Mouse (Mus musculus): ENCODE data around the gene Dcaf6. TPM values are rescaled to one million over a fixed set of nuclear protein-coding genes. Genes with fewer than 3 reads are reported as not detected.

Gene Dcaf6
- 17.0 and 17.4 TPM in 2 replicates for polyA plus RNA-seq (2015; fragmentation: Nextera tagmentation; extraction: Ambion mirVana)

- peak; percentile 84; the same call in 1 of the 2 replicates for TF ChIP-seq EP300 (IDR thresholded peaks at IDR 0.05; ENCODE audit: low read depth)
- peak; percentile 54 for TF ChIP-seq CTCF (IDR thresholded peaks at IDR 0.05; ENCODE audit: low read depth)
- Histone ChIP-seq H3K4me3 (ENCODE audit: low read depth, low read length) (peak within 1 kb of the TSS; percentile 98), H3K4me1 (ENCODE audit: insufficient read depth) (no peaks in the 10 kb centered on the region), H3K9ac (replicated peaks) (peak within 1 kb of the TSS; percentile 99), H3K27me3 (ENCODE audit: insufficient read depth, low read length) (no peaks in the 10 kb centered on the region), H3K4me2 (ENCODE audit: low read depth, low read length) (peak within 1 kb of the TSS; percentile 85), H3K27ac (ENCODE audit: low read depth) (peak within 1 kb of the TSS; percentile 99), H3K9me3 (ENCODE audit: low read length) (no peaks in the 10 kb centered on the region), H3K36me3 (replicated peaks; ENCODE audit: insufficient read depth, low read length) (no peaks in the 10 kb centered on the region)
- 0% methylated on average over 32 of the region's 37 CpGs for WGBS (ENCODE audit: insufficient replicate concordance)
- peak; percentile 100 for DNase-seq
- peak; percentile 85 for ATAC-seq
These were observed at the start of gene Dcaf6, which contains the start of gene Mpc2 for GRCm38 (mm10) chr1:165460360-165460800. Gene Dcaf6, minus strand, starts transcription at chr1:165460475. Gene Mpc2, plus strand, starts transcription at chr1:165460637.

GRCm38 (mm10) chr1:165506303-165506702, 46.0 kb upstream of the Dcaf6 start:
- no peak for TF ChIP-seq EP300 (IDR thresholded peaks at IDR 0.05; ENCODE audit: low read depth)
- no peak for TF ChIP-seq CTCF (IDR thresholded peaks at IDR 0.05; ENCODE audit: low read depth)
- Histone ChIP-seq H3K27ac (ENCODE audit: low read depth) (no peak overlapping the region), H3K4me2 (ENCODE audit: low read depth, low read length) (no peak overlapping the region), H3K4me1 (ENCODE audit: insufficient read depth) (peaks cover 4% of the 10 kb centered on the region; the same call in 1 of the 2 replicates), H3K4me3 (ENCODE audit: low read depth, low read length) (no peak overlapping the region), H3K27me3 (ENCODE audit: insufficient read depth, low read length) (no peaks in the 10 kb centered on the region), H3K36me3 (replicated peaks; ENCODE audit: insufficient read depth, low read length) (no peaks in the 10 kb centered on the region), H3K9ac (replicated peaks) (no peak overlapping the region), H3K9me3 (ENCODE audit: low read length) (no peaks in the 10 kb centered on the region)
- ATAC-seq (peak; percentile 42; the same call in 1 of the 2 replicates), DNase-seq (peak; percentile 26)
- WGBS (ENCODE audit: insufficient replicate concordance) = 40% methylated on average over 6 of the region's 6 CpGs

DNA sequence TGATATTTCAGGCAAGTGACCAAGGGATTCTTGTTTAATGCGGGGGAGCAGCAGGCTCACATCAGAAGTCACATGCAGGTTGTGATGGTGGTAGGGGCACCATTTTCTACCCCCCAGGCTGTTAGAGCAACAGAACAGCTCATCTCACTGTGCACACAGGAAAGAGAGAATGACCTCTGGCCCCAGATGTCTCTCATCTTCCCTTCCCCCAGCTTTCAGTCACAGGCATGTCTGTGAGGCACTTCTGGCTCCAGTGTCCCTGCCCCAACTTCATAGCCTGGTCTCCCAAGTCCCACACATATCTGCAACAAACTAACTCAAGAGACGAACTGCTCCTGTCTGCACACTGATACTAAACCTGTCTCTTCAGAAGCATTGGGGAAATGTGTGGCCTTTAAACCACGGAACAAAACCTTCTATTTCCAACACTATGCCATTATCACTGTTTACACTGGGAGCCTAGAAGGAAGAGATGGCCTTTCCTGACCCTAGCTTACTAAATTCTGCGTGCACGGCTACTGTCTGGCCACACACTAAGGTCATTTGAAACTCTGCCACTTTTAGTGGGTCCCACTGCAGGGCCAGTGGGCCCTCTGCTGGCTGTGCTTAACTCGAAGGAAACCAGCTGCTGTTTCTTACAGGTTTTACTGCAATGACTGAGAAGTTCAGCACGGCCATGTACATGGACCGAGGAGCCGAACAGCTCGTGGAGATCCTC, 43.2 kb upstream of the Dcaf6 start:
- H3K4me2 ChIP-seq (ENCODE audit: low read depth, low read length) = peak overlapping the region; percentile 36
- TF ChIP-seq CTCF (IDR thresholded peaks at IDR 0.05; ENCODE audit: low read depth) = peak; percentile 78
- no peak for TF ChIP-seq EP300 (IDR thresholded peaks at IDR 0.05; ENCODE audit: low read depth)
- peak overlapping the region; percentile 52; the same call in 1 of the 2 replicates for H3K27ac ChIP-seq (ENCODE audit: low read depth)
- H3K27me3 ChIP-seq (ENCODE audit: insufficient read depth, low read length) = no peaks in the 10 kb centered on the region
- H3K4me3 ChIP-seq (ENCODE audit: low read depth, low read length) = no peak overlapping the region
- peaks cover 4% of the 10 kb centered on the region; the same call in 1 of the 2 replicates for H3K4me1 ChIP-seq (ENCODE audit: insufficient read depth)
- 26% methylated on average over 10 of the region's 10 CpGs for WGBS (ENCODE audit: insufficient replicate concordance)
- DNase-seq (peak; percentile 53), ATAC-seq (peak; percentile 73)
- H3K9ac ChIP-seq (replicated peaks) = 0 out of 2 replicates have a peak overlapping the region, but pooled peaks have one; percentile 22
- H3K9me3 ChIP-seq (ENCODE audit: low read length) = no peaks in the 10 kb centered on the region
- no peaks in the 10 kb centered on the region for H3K36me3 ChIP-seq (replicated peaks; ENCODE audit: insufficient read depth, low read length)

DNA sequence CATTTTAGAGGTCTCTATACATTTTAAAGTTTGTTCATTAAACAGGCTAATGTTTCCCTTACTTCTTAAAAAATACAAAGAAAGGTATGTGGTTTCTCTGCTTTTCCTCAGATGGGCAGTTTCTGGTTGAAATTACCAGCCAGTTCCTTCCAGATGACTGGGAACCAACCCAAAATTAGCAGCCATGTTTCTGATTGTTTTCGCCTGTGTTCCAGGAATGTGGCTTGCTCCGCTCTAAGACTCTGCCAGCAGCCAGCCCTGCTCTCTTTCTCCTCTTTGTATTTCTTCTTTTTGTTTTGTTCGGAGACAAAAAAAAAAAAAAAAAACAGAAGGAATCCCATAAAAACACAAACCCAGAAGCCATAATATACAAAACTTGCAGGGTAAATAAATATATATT, 38.6 kb upstream of the Dcaf6 start:
- Histone ChIP-seq H3K36me3 (replicated peaks; ENCODE audit: insufficient read depth, low read length) (no peaks in the 10 kb centered on the region), H3K27me3 (ENCODE audit: insufficient read depth, low read length) (no peaks in the 10 kb centered on the region), H3K4me2 (ENCODE audit: low read depth, low read length) (no peak overlapping the region), H3K27ac (ENCODE audit: low read depth) (no peak overlapping the region), H3K9me3 (ENCODE audit: low read length) (no peaks in the 10 kb centered on the region), H3K4me3 (ENCODE audit: low read depth, low read length) (no peak overlapping the region), H3K9ac (replicated peaks) (no peak overlapping the region), H3K4me1 (ENCODE audit: insufficient read depth) (no peaks in the 10 kb centered on the region)
- DNase-seq = no peak
- TF ChIP-seq CTCF (IDR thresholded peaks at IDR 0.05; ENCODE audit: low read depth) (no peak), EP300 (IDR thresholded peaks at IDR 0.05; ENCODE audit: low read depth) (no peak)
- WGBS (ENCODE audit: insufficient replicate concordance) = 73% methylated on average over 3 of the region's 3 CpGs
- no peak for ATAC-seq

DNA sequence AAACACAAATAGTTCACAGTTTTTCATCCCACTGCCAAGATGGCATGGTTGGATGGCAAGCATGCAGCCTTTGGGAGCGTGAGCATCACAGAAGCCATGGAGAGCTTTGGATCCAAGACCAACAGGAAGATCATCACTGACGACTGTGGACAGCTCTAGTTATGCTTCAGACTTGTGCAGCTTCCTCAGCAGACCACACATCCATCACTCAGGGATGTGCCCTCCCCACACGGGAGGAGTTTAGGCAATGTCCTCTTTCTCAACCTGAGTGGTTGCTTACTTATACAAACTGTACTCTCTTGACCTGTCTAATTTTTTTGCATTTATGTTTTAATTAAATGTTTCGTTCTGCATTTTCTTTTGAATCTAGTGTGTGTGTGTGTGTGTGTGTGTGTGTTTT, 28.9 kb upstream of the Dcaf6 start:
- Histone ChIP-seq H3K27ac (ENCODE audit: low read depth) (no peak overlapping the region), H3K4me3 (ENCODE audit: low read depth, low read length) (no peak overlapping the region), H3K27me3 (ENCODE audit: insufficient read depth, low read length) (no peaks in the 10 kb centered on the region), H3K9me3 (ENCODE audit: low read length) (no peaks in the 10 kb centered on the region), H3K4me1 (ENCODE audit: insufficient read depth) (peaks cover 15% of the 10 kb centered on the region), H3K4me2 (ENCODE audit: low read depth, low read length) (no peak overlapping the region), H3K9ac (replicated peaks) (no peak overlapping the region), H3K36me3 (replicated peaks; ENCODE audit: insufficient read depth, low read length) (no peaks in the 10 kb centered on the region)
- no peak for ATAC-seq
- no peak for DNase-seq
- WGBS (ENCODE audit: insufficient replicate concordance) = 58% methylated on average over 4 of the region's 4 CpGs
- no peak for TF ChIP-seq CTCF (IDR thresholded peaks at IDR 0.05; ENCODE audit: low read depth)
- TF ChIP-seq EP300 (IDR thresholded peaks at IDR 0.05; ENCODE audit: low read depth) = no peak

GRCm38 (mm10) chr1:165486108-165486507, 25.8 kb upstream of the Dcaf6 start:
- H3K27ac ChIP-seq (ENCODE audit: low read depth) = 0 out of 2 replicates have a peak overlapping the region, but pooled peaks have one; percentile 82
- no peak for TF ChIP-seq CTCF (IDR thresholded peaks at IDR 0.05; ENCODE audit: low read depth)
- TF ChIP-seq EP300 (IDR thresholded peaks at IDR 0.05; ENCODE audit: low read depth) = no peak
- no peaks in the 10 kb centered on the region for H3K27me3 ChIP-seq (ENCODE audit: insufficient read depth, low read length)
- no peak overlapping the region for H3K4me3 ChIP-seq (ENCODE audit: low read depth, low read length)
- no peaks in the 10 kb centered on the region for H3K9me3 ChIP-seq (ENCODE audit: low read length)
- no peak overlapping the region for H3K4me2 ChIP-seq (ENCODE audit: low read depth, low read length)
- H3K4me1 ChIP-seq (ENCODE audit: insufficient read depth) = peaks cover 19% of the 10 kb centered on the region
- H3K36me3 ChIP-seq (replicated peaks; ENCODE audit: insufficient read depth, low read length) = peaks cover 10% of the 10 kb centered on the region
- 55% methylated on average over 2 of the region's 2 CpGs for WGBS (ENCODE audit: insufficient replicate concordance)
- ATAC-seq (peak; percentile 12; the same call in 1 of the 2 replicates), DNase-seq (no peak)
- H3K9ac ChIP-seq (replicated peaks) = no peak overlapping the region

Measured in liver, postnatal 0 days (tissue).